Mouse (Mus musculus) 3134 (cell line): ENCODE measurements around the gene Spata31d1b.
"Not testable (repeated sequence)": the region's sequence is repeated elsewhere in the genome, so short reads cannot be mapped to it uniquely, and the experiment has no call there.

Experiments
- DNase-seq: peaks from one replicate; pipeline ENCODE4 v3.0.0-alpha.2; 2011; ENCODE audit warnings: low spot score; ENCODE audit not compliant: insufficient read length; ENCODE audit errors: extremely low read depth

Gene Spata31d1b

DNA sequence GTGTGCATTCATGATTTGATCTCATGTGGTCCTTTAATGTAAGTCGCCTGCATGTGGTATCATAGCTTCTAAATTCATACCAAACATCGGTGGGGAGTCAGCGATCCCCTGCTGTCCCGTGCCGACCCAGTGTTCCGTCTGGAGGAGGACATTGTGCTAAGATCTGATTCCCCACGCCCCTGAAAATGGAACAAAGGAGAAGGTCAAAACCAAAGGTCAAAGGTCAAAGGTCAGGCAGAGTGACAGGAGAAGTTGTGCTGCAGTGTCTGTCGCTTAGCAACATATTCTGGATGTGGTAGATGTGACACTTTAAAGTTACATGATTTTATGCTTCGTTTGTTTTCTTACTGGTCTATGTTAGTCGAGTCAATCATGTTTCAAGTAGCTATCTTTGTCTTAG, 20.6 kb upstream of the Spata31d1b start:
- no peak for DNase-seq

DNA sequence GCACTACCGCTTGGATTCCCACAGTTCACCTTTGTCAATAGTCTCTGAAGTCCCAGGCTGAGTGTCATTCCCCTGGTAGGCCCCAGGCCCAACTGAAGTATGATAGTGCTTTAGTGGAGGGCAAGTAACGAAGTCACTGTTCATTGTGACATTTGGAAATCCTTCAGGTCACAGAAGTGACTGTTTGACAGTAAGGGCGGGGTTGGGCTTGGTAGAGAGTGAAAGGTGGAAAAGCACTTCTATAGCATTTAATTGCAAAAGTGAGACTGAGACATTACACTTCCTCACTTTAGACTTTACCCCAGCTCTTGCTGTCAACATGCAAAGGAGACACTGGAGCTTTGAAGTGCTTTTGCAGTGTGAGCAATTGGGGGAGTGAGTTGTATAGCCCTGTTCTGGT, 18.1 kb upstream of the Spata31d1b start, which contains the start of gene 4921517D22Rik:
4921517D22Rik (minus strand) TSS at position 101 of the 400 bp plus-strand sequence.
- DNase-seq = no peak

DNA sequence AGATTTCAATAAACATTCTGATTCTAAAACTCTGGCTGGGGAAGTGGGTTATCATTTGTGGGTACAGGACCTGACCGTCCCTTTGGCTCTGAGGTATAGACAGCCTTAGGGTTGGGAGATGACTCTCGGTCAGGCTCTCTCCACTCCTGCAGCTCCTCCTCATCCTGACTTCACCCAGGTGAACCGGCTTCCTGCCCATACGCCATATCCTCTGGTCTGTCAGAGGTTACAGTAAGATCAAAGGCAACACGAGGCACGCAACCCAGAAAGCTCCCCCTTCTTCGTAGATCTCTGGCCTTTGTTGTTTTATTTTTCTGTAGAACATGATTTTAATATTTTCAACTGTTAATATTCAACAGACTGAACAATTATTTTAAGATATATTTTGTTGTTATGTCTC, 16.3 kb upstream of the Spata31d1b start:
- DNase-seq = no peak

DNA sequence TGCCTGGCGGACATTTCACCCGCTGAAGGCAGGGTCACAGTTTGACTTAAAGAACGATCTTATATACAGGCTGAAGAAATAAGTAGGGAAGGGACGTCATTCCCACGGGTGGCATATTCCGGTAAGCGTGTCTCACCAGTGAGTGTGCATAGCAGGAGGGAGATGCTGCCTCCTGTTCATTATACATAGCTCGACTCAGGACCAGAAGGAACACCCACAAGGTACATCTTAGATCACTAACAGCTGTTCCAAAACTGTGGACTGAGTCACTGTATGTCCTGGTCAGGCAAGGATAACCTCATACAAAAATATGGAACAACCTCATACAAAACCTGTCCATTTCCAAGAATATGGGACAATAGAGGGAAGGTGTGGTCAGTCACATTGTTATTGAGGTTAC, 13.0 kb upstream of the Spata31d1b start:
- DNase-seq = no peak

DNA sequence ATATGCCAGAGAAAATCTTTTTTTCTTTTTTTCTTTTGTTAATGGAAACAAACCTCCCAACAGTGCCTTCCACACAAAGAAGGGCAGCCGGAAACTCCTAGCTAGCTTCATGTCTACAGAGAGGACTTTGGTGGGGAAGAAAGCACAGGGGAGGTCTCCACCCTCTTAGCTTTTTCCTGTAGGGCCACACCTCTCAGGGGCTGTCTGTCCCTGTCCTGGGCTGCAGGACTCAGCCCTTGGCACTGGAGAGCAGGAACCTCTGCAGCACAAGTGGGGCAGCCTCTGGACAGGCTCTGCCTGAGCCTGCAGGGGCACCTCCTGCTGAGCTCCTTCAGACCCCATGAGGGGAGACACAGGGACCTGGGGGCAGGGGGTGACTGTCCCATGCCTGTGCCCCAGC, 11.9 kb upstream of the Spata31d1b start:
- not testable (repeated sequence) for DNase-seq

DNA sequence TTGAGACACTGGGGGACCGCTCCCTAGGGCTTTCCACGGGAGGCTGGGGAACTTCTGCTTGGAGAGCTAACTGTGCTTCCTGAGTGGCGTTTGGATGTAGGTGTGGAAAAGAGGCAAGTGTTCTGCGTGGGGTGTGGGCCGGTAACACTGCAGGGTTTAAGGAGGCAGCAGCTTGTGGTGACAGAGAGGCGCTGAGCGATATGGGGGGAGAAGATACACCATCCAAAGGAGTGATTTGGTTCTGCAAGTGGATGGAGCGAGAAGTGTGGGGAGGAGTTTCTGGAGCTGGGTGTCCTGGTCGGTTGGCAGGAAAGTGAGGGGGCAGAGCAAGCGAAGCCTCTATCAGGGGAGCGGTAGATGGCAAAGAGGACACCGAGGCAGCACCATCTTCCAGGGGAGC, 8.6 kb upstream of the Spata31d1b start:
- no peak for DNase-seq

DNA sequence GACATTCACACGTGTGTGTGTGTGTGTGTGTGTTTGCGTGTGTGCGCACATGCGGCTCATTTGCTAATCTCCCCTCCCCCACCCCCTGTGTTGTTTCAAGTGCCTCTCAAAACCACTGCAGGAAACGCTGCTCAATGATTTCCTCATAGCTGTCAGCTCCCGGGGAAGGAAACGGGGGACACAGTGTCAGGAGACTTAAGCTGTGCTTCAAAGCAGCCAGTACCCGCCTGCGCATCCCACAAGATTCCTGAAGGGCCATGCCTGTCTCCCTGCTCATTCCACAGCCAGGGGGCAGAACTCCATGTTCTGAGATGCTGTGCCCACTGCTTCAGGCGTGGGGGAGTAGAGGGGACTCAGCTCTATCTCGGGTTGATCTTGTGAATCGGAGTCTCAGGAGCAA, 7.5 kb upstream of the Spata31d1b start:
- DNase-seq = no peak

DNA sequence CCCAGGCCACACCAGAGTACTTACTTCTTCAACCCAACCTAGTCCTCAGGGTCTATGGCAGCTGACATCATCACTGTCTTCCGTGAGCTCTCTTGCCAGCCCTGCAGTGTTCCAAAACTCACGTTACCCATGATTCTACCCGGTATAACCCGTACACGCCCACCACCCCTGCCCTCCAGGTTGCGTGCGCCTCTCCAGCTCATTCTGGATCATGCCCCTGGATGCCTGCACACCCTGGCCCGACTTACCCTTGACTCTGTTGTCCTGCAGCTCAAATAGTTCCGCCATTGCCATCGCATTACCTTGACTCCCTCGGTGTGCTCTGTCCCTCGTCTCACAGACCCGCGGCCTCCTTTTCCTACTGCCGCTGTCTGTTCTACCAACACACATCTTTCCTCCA, 1.9 kb upstream of the Spata31d1b start, which contains the start of gene Spata31d1a:
Spata31d1a (minus strand) TSS at position 101 of the 400 bp plus-strand sequence.
- DNase-seq = no peak

DNA sequence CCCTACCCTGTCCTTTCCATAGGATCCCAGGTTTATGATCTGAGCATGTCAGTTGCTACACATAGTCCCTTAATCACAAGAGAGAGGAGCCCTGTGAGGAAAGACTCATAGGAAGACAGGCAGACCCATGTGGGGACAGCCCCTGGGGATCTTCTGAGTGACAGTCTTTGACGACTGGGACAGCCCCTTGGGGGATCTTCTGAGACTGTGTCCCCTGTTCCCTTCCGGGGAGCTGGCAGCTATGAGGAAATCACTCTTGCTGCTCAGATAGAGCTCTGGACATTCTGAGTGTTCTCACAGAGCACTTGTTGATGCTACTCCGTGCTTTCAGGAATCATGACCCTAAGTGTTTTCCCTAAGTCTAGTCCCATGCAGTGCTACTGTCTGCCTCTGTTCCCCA, 1.6 kb downstream of the Spata31d1b start:
- no peak for DNase-seq

DNA sequence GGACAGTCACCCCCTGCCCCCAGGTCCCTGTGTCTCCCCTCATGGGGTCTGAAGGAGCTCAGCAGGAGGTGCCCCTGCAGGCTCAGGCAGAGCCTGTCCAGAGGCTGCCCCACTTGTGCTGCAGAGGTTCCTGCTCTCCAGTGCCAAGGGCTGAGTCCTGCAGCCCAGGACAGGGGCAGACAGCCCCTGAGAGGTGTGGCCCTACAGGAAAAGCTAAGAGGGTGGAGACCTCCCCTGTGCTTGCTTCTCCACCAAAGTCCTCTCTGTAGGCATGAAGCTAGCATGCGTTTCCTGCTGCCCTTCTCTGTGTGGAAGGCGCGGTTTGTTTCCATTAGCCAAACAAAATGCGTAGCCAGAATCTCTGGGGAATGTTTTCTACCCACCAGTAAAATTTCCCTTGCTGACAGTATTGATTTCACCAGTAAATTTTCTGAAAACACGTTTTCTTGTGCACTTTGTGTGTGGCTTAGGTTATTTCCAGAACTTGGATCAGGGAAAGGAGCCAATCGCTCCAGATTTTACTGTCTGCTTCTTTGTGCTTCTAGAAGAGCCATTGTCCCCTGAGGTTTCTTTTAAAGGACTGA, 6.9 kb downstream of the Spata31d1b start:
- not testable (repeated sequence) for DNase-seq

DNA sequence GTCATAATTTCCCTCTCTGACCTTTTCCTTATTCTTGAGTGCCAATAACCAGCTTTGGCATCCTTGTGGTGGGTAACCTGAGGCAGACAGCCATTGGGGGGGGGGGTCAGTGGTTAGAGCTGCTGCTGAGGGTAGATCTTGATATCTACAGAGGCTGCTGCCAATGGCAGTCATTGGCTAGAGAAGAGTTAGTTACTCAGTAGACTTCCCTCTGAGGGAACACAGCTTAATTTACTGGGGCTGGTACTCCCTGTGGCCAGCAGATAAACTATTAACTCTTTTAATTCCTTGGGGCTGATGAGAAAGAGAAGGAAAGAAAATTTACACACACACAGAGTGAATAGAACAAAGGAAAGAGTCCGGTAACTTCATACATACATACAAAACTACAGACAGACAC, 7.4 kb downstream of the Spata31d1b start:
- DNase-seq = no peak

DNA sequence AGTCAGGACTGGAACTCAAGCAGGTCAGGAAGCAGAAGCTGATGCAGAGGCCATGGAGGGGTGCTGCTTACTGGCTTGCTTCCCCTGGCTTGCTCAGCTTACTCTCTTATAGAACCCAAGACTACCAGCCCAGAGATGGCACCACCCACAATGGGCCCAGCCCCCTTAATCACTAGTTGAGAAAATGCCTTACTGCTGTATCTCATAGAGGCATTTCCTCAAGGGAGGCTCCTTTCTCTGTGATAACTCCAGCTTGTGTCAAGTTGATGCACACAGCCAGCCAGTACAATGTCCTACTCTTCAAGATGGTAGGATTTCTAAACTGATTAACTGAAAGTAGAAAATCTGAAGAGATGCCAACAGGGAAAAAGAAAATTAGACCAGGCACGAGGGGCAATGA, 10.0 kb downstream of the Spata31d1b start:
- not testable (repeated sequence) for DNase-seq

DNA sequence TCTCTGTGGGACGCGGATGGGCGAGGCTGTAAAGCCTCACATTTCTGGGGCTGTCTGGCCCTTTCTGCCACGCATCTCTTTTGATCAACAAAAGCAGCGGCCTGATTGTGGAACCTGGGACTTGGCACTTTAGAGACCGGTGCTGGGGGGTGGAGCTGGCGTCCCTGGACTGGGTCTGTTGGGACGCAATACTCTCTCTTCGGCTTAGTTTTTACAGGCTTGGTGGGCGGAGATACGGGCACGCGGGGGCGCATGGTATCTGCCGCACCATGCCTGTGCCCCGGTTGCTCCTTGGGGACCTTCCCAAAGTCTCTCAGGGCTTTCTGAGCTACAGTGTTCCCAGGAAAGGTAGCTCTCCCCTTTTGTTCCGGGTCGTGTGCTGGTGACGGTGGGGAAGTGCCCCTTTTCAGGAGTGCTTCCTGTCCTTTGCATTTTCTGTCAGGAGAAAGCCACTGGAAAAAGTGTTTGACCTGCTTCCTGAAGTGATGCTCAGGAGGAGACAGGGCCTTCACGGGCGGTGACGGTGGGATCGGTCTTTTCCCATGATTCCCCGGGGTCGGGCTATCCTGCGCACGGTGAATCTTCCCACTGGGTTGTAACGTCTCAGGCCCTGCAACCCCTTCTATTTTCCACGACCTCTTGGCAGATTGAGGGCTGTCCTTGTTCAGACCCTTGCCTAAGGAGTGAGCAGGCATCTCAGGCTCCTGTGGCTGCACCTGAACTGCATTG, 14.2 kb downstream of the Spata31d1b start:
- DNase-seq = no peak

DNA sequence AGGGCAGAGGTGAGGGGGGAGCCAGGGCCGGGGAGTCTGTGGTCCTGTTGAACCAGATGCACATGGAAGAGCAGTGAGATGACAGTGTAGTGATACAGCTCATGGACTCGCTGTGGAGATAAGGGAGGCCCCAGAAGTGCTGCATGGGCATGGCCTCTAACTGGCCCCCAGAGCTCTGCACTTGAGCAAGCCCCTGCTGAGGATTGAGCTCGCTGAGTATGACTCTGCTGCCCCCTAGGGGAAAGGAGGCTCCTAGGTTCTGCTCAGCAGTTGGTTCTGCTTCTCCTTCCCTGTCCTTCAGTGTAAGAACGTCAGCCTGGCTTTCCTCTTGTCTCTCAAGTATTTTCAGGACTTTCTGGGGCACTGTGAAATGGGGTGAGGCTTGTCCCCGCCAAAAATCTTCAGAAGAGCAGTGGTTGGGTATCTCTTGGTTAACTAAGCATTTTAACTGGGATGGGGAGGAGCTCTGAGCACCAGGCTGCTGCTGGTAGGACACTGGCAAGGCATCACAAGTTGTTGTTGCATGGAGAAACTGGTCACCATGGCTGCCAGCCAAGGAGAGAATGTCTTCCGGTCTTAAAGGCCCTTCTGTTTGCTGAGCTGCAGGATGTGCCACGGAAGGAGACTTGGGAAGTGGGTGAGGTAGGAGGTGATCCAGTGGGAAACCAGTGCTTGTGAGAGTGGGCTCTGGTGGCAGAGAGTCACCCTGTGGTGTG, 16.5 kb downstream of the Spata31d1b start:
- DNase-seq = peak; percentile 32

DNA sequence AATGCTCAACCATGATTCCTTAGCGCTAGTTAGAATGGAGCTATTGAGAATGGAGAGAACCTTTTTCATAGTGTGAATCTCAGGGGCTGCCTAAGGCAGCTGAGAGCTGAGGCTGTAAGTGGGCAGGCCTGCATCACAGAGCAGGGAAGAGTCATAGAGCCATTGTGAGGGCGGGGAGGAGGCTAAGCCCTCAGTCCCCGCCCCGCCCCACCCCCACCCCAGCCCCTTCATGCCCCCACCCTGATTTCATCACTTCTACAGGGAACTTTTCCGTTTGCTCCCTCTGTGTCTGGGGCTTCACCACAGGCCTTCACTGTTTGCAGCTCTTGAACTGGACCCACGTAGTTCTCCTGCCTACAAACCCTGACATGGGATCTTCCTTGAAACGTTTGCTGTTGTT, 19.6 kb downstream of the Spata31d1b start, which contains the start of gene Spata31d1d:
Spata31d1d (minus strand) TSS at position 101 of the 400 bp plus-strand sequence.
- DNase-seq = no peak

DNA sequence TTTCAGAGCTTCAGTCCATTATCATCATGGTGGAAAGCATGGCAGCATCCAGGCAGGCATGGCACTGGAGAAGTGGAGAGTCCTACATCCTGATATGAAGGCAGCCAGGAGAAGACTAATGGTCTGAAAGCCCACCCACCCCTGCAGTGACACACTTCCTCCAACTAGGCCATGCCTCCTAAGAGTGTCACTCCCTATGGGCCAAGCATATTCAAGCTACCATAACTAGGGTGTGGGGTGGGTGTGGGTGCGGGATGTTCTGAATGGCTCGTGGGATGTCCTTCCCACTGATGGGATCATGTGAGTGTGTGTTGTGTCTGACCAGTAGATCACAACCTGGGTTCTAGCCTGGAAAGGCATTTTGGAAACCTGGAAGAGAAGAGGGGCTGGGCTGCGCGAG, 21.9 kb downstream of the Spata31d1b start:
- no peak for DNase-seq

DNA sequence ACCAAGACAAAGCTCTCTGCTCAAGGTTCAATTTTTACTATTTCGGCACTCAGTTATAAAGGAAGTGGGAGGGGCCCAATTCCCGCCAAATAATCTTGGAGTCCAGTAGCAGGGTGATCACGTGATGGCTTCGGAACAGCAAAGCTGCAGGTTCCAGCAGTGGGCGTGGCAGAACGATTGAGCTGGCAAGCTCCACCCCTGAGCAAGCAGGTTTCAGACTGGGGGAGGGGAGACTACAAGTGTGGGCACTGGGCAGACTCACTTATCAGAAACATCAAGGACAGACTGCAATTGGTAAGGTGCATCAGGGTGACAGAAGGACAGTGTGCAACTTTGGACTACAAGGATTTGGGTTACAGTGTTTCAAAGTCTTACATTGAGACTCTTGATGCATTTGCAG, 22.3 kb downstream of the Spata31d1b start:
- DNase-seq = not testable (repeated sequence)

DNA sequence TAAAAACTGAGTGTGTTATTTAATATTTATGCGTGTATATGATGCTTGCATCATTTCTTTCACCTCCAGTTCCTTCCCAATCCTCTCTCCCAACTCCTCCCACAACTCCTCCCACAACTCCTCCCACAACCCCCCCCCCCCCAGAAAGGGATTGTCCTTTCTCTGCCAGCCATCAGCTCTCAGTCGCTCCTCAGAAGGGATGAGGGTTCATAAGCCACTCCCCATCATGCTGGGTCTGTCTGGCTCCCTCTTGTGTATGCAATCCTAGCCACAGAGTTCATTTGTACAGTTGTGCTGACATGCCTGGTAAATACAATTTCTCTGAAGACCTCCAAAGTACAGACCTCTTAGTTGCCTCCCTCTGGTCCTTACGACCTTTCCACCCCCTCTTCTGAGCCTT, 23.1 kb downstream of the Spata31d1b start:
- DNase-seq = peak; percentile 14

DNA sequence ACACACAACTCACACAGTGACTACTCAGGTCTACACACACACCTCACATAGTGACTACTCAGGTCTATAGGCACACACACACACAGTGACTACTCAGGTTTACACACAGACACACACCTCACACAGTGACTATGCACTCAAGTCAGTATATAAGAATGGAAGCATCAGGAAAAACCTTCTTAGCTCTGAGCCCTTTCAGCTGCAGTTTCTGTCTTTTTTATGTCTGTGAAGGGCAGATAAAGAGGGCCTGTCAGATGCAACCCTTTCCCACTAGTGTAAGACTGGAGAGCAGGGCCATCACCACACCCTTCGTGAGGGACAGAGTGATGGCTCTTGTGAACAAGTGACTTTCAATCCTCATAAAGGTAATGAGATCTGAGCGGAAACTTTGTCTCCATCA, 26.4 kb downstream of the Spata31d1b start:
- DNase-seq = no peak

DNA sequence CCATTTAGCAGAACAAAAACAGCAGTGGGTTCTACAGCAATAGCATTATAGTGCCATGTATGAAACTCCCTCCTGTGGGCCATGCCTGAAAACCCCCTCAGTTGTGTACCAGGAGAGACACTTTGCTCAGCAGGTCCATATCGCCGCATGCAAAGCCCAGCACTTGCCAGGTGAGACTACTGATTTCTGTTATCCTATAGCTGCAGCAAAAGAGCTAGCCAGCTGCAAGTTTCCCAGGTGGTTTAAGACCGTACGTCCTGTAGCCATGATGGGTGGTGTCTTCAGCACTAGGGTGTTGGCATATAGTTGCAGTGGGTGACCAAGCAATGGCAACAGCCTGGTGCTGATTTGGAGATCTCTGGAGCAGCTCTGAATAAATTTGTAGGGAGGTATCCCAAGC, 27.3 kb downstream of the Spata31d1b start:
- DNase-seq = no peak

DNA sequence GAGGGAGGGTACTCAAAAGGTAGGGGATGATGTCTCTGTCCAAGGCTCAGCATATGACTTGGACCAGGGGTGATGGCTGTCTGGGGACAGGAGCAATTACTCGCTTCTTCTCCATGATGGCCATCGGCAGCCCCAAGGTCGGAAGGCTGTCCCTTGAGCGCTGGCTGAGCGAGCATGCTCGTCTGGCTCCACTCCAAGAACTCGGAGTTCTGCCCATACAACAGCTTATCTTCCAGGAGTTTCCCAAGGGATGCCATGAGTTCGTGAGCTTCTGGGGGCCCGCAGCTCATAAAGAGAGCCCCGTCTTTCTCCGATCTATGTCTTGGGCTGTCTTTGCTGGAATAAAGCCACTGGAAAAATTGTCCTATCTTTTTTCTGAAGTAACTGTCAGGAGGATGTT, 29.0 kb downstream of the Spata31d1b start:
- DNase-seq = no peak

DNA sequence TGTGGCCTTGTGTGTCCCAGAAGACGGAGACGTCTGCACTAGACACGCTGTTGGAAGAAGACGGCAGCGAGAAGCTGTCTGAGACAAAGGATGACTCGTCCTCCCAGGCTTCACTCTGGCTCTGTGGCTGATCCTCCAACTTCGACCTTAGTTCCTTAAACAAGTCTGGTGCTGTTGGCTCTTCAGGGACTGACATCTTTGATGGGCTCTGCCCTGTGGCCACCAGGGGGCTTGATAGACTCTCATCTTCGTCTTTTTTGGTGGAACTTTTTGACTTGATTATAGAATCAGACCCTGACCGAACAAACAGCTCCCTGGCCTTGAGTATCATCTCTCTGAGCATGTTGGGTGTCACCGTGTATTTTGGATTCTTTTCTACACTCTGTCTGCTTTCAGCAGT, 29.6 kb downstream of the Spata31d1b start:
- DNase-seq = no peak
